Mouse (Mus musculus) erythroblast, embryonic 14.5 days (primary cell): ENCODE measurements around the gene Bod1l.

Experiments
- GATA1 ChIP-seq: IDR thresholded peaks from 2 replicates; pipeline ENCODE4 v1.6.1; 2012; ENCODE audit warnings: low read length, inconsistent platforms, mixed read lengths
- TAL1 ChIP-seq: IDR thresholded peaks from 3 replicates; pipeline ENCODE4 v1.6.1; 2012; ENCODE audit warnings: low read length, inconsistent platforms, mixed read lengths

DNA sequence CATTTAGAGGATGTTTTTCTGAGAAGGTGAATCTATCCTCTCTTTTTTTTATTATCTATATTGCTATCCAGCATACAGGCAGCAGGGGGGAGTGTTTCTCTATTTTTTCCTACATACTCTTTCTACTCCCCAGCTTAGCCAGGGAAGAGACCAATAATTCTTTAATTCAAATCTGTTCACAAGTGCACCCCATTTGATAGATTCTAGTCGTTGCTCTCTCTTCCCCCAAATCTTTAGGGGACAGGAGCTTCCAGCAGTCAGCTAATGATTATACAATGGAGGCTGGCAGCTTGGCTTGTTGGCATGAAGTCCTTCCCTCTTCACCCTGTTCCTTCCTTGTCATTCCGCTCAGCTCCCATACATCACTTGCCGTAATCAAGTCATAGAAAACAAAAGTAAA lies 44.7 kb upstream of the Bod1l start:
- no peak for TF ChIP-seq TAL1
- TF ChIP-seq GATA1 = no peak
